Mouse (Mus musculus) intestine, embryonic 15.5 days (tissue): ENCODE measurements at regions not wholly inside any gene's neighbourhood (a gene's known extent, or its start where the extent isn't known, plus 50 kb on each side); places are given as distances from the start of the nearest gene placed in this dataset.

Source experiments
- ATAC-seq: fragments of 200-750 bp; cut with Nextera tagmentation; 2 replicates; pipeline ENCODE4 v1.8.0; 2017; ENCODE audit warnings: moderate TSS enrichment, moderate library complexity
- H3K27ac ChIP-seq: fragments of 300-500 bp; sonication (generic); 2 replicates; pipeline ENCODE4 v1.5.1; 2015; ENCODE audit warnings: mild to moderate bottlenecking, inconsistent platforms
- H3K27me3 ChIP-seq: fragments of 300-500 bp; sonication (generic); replicated peaks from 2 replicates; pipeline ENCODE4 v1.6.1; 2015; ENCODE audit warnings: inconsistent platforms
- H3K36me3 ChIP-seq: fragments of 300-500 bp; sonication (generic); 2 replicates; pipeline ENCODE4 v1.6.1; 2015; ENCODE audit warnings: inconsistent platforms
- H3K4me1 ChIP-seq: fragments of 300-500 bp; sonication (generic); replicated peaks from 2 replicates; pipeline ENCODE4 v1.6.1; 2015; ENCODE audit warnings: inconsistent platforms
- H3K4me2 ChIP-seq: fragments of 300-500 bp; sonication (generic); replicated peaks from 2 replicates; pipeline ENCODE4 v1.6.1; 2015; ENCODE audit warnings: mild to moderate bottlenecking, inconsistent platforms
- H3K4me3 ChIP-seq: fragments of 300-500 bp; sonication (generic); replicated peaks from 2 replicates; pipeline ENCODE4 v1.5.1; 2015; ENCODE audit warnings: inconsistent platforms
- H3K9ac ChIP-seq: fragments of 300-500 bp; sonication (generic); 2 replicates; pipeline ENCODE4 v1.6.1; 2015; ENCODE audit warnings: inconsistent platforms
- H3K9me3 ChIP-seq: fragments of 300-500 bp; sonication (generic); 2 replicates; pipeline ENCODE4 v1.6.1; 2016; ENCODE audit warnings: inconsistent platforms
- WGBS: fragments of 180-500 bp; shearing (Covaris S2); methylation state at CpG from one replicate; pipeline ENCODE4 v1.1.7; 2015; 5-methylcytosine and 5-hydroxymethylcytosine counted together

GRCm38 (mm10) chr3:41157428-41157827 is 74.6 kb upstream of the Pgrmc2 start:
- no peak for ATAC-seq
- Histone ChIP-seq H3K36me3 (no peaks in the 10 kb centered on the region), H3K9ac (no peak overlapping the region), H3K4me1 (no peaks in the 10 kb centered on the region), H3K4me3 (no peak overlapping the region), H3K9me3 (no peaks in the 10 kb centered on the region), H3K27me3 (no peaks in the 10 kb centered on the region), H3K27ac (no peak overlapping the region), H3K4me2 (no peak overlapping the region)
- WGBS, result 83% methylated on average over 3 of the region's 3 CpGs

- no peak for ATAC-seq
- Histone ChIP-seq H3K27me3 (no peaks in the 10 kb centered on the region), H3K4me2 (no peak overlapping the region), H3K9ac (no peak overlapping the region), H3K9me3 (no peaks in the 10 kb centered on the region), H3K36me3 (no peaks in the 10 kb centered on the region), H3K27ac (no peak overlapping the region), H3K4me1 (no peaks in the 10 kb centered on the region), H3K4me3 (no peak overlapping the region)
- 96% methylated on average over 2 of the region's 2 CpGs for WGBS
Measured at GRCm38 (mm10) chr3:41156562-41156961, 73.7 kb upstream of the Pgrmc2 start.

- Histone ChIP-seq H3K27ac (no peak overlapping the region), H3K36me3 (no peaks in the 10 kb centered on the region), H3K4me1 (no peaks in the 10 kb centered on the region), H3K4me3 (no peak overlapping the region), H3K4me2 (no peak overlapping the region), H3K9me3 (no peaks in the 10 kb centered on the region), H3K27me3 (no peaks in the 10 kb centered on the region), H3K9ac (no peak overlapping the region)
- peak; percentile 46; the same call in 1 of the 2 replicates for ATAC-seq
- WGBS, result 73% methylated on average over 9 of the region's 9 CpGs
Measured at GRCm38 (mm10) chr3:41155132-41155760, 72.4 kb upstream of the Pgrmc2 start.

- H3K36me3 ChIP-seq, result no peaks in the 10 kb centered on the region
- no peaks in the 10 kb centered on the region for H3K27me3 ChIP-seq
- H3K4me2 ChIP-seq, result no peak overlapping the region
- no peak overlapping the region for H3K27ac ChIP-seq
- H3K9me3 ChIP-seq, result no peaks in the 10 kb centered on the region
- no peak overlapping the region for H3K9ac ChIP-seq
- WGBS, result 73% methylated on average over 1 of the region's 1 CpGs
- no peak overlapping the region for H3K4me3 ChIP-seq
- H3K4me1 ChIP-seq, result no peaks in the 10 kb centered on the region
- ATAC-seq, result no peak
Measured at GRCm38 (mm10) chr3:41154402-41154801, 71.6 kb upstream of the Pgrmc2 start.

GRCm38 (mm10) chr3:41151989-41152388 is 69.1 kb upstream of the Pgrmc2 start:
- Histone ChIP-seq H3K9ac (no peak overlapping the region), H3K4me3 (no peak overlapping the region), H3K9me3 (no peaks in the 10 kb centered on the region), H3K4me2 (no peak overlapping the region), H3K27ac (no peak overlapping the region), H3K4me1 (no peaks in the 10 kb centered on the region), H3K36me3 (no peaks in the 10 kb centered on the region), H3K27me3 (no peaks in the 10 kb centered on the region)
- 25% methylated on average over 7 of the region's 7 CpGs for WGBS
- peak; percentile 65 for ATAC-seq

- WGBS, result 93% methylated on average over 4 of the region's 4 CpGs
- no peaks in the 10 kb centered on the region for H3K9me3 ChIP-seq
Measured at GRCm38 (mm10) chr3:41140391-41140790, 57.5 kb upstream of the Pgrmc2 start.

GRCm38 (mm10) chr3:41137931-41138330 is 55.1 kb upstream of the Pgrmc2 start:
- Histone ChIP-seq H3K9me3 (no peaks in the 10 kb centered on the region), H3K4me3 (no peak overlapping the region), H3K9ac (no peak overlapping the region), H3K27me3 (no peaks in the 10 kb centered on the region), H3K4me2 (no peak overlapping the region), H3K4me1 (no peaks in the 10 kb centered on the region), H3K36me3 (no peaks in the 10 kb centered on the region), H3K27ac (no peak overlapping the region)
- ATAC-seq, result no peak
- 83% methylated on average over 1 of the region's 1 CpGs for WGBS

More at GRCm38 (mm10) chr3:41140391-41140790, 57.5 kb upstream of the Pgrmc2 start:
- Histone ChIP-seq H3K27ac (no peak overlapping the region), H3K9ac (no peak overlapping the region), H3K4me2 (no peak overlapping the region), H3K4me1 (no peaks in the 10 kb centered on the region), H3K36me3 (no peaks in the 10 kb centered on the region), H3K27me3 (no peaks in the 10 kb centered on the region), H3K4me3 (no peak overlapping the region)
- no peak for ATAC-seq

- WGBS, result 34% methylated on average over 6 of the region's 6 CpGs
- Histone ChIP-seq H3K9ac (no peak overlapping the region), H3K27me3 (no peaks in the 10 kb centered on the region), H3K9me3 (no peaks in the 10 kb centered on the region), H3K4me3 (no peak overlapping the region), H3K27ac (no peak overlapping the region), H3K4me2 (no peak overlapping the region), H3K36me3 (no peaks in the 10 kb centered on the region), H3K4me1 (no peaks in the 10 kb centered on the region)
- peak; percentile 90 for ATAC-seq
Measured at GRCm38 (mm10) chr3:41132889-41133288, 50.0 kb upstream of the Pgrmc2 start.
